Comparison of ENCODE assay signal across 8 mouse cellular contexts in the genomic region with DNA sequence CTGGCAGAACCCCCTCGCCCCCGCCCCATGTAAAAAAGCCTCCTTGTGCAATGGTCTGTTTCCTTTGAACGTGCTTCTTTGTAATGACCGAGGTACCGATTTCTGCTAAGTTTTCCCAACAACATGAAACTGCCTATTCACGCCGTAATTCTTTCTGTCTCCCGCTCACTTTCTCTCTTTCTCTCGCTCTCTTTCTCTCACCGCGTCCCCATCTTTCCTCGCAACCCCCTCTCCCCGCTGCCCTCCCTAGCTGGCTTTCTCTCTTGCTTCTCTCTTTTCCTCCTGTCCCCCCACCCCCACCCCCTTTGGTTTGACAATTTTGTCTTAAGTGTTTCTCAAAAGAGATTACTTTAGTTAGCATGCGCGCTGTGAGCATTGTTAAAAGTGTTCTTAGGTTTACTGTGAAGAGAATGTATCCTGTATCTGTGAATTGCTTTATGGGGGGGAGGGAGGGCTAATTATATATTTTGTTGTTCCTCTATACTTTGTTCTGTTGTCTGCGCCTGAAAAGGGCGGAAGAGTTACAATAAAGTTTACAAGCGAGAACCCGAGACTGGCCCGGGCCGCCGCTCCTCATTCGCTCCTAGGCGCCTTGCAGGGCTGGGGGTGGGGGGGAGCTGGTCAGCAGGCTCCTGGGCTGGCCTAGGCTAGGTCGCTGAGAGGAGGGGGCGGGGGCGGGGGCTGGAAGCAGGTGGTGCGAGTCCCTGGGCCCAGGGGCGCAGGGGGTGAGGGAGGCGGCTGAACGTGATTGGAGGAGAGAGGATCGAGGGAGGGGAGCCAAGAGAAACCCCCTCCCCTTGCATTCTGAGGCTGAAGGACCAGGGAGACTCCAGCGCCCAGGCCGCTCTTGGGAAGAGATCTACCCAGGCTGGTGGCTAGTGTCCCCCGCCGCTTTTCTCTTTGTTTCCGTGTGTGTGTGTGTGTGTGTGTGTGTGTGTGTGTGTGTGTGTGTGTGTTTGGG. TPM values are rescaled to one million over a fixed set of nuclear protein-coding genes. Genes with fewer than 3 reads are reported as not detected.
DNase-seq lines count a peak whose midpoint lies in the region; ATAC-seq and TF ChIP-seq lines count a peak whose summit lies in the region.

No protein-coding gene starts in this region.

- H3K36me3 ChIP-seq in spleen, adult 2 months (ENCODE audit: control insufficient read depth, insufficient read depth, low read length), result no peaks in the 10 kb centered on the region
- no peaks in the 10 kb centered on the region for H3K36me3 ChIP-seq in hindbrain, embryonic 13.5 days
- H3K36me3 ChIP-seq in limb, embryonic 15.5 days, result no peaks in the 10 kb centered on the region
- H3K36me3 ChIP-seq in stomach, postnatal 0 days (ENCODE audit: control insufficient read depth, insufficient read depth, low read length), result no peaks in the 10 kb centered on the region

- no peak for DNase-seq in spleen, adult 2 months (ENCODE audit: low read depth in 1 of 2, low spot score in 2 of 2)
- DNase-seq in spleen, postnatal 4 days (ENCODE audit: low spot score in 2 of 2), result no peak
- no peak for DNase-seq in stomach, postnatal 0 days (ENCODE audit: low spot score)
- DNase-seq in ovary, postnatal 14 days (ENCODE audit: low spot score), result no peak
- DNase-seq in gastrocnemius, postnatal 14 days, result no peak

- TF ChIP-seq POLR2A in spleen, adult 2 months (IDR thresholded peaks at IDR 0.05; ENCODE audit: low read depth, low read length), result no peak

- intact Hi-C loops in gastrocnemius, postnatal 14 days (cut with DNase I; ENCODE audit: low total_unique reads), result loop anchor here (5.0 kb wide), 1 partner anchor 577 kb away; no protein-coding TSS in a partner anchor

- no peak for TF ChIP-seq EP300 in stomach, postnatal 0 days (optimal IDR thresholded peaks at IDR 0.05)

- peak; percentile 67; the same call in 1 of the 2 replicates for ATAC-seq in hindbrain, embryonic 13.5 days (ENCODE audit: low FRiP score)
- peak; percentile 45; the same call in 1 of the 2 replicates for ATAC-seq in limb, embryonic 15.5 days (ENCODE audit: insufficient number of reproducible peaks, low FRiP score, low TSS enrichment, low read depth)
- peak; percentile 54 for ATAC-seq in stomach, postnatal 0 days (ENCODE audit: low FRiP score, low TSS enrichment)
- no peak for ATAC-seq in megakaryocyte progenitor cell, adult 5-6 weeks (replicated peaks; ENCODE audit: poor library complexity)

- H3K9ac ChIP-seq in hindbrain, embryonic 13.5 days, result peak overlapping the region; percentile 84
- no peak overlapping the region for H3K9ac ChIP-seq in limb, embryonic 15.5 days
- H3K9ac ChIP-seq in stomach, postnatal 0 days (ENCODE audit: low read length), result peak overlapping the region; percentile 60

- peaks cover 8% of the 10 kb centered on the region for H3K4me1 ChIP-seq in spleen, adult 2 months (ENCODE audit: control insufficient read depth, insufficient read depth, insufficient read length)
- H3K4me1 ChIP-seq in hindbrain, embryonic 13.5 days (replicated peaks), result peaks cover 3% of the 10 kb centered on the region
- H3K4me1 ChIP-seq in limb, embryonic 15.5 days, result peaks cover 23% of the 10 kb centered on the region
- H3K4me1 ChIP-seq in stomach, postnatal 0 days (replicated peaks; ENCODE audit: control insufficient read depth, insufficient read depth), result 0 out of 2 replicates have a peak, but pooled peaks cover 2% of the 10 kb centered on the region

- no peak for TF ChIP-seq CTCF in spleen, adult 2 months (IDR thresholded peaks at IDR 0.05; ENCODE audit: extremely low read depth, insufficient read depth, insufficient read length, insufficient replicate concordance)
- no peak for TF ChIP-seq CTCF in stomach, postnatal 0 days (IDR thresholded peaks at IDR 0.05; ENCODE audit: low read depth)

- H3K27me3 ChIP-seq in spleen, adult 2 months (ENCODE audit: control insufficient read depth, insufficient read depth, low read length), result peaks cover 54% of the 10 kb centered on the region
- peaks cover 95% of the 10 kb centered on the region for H3K27me3 ChIP-seq in hindbrain, embryonic 13.5 days
- peaks cover 97% of the 10 kb centered on the region for H3K27me3 ChIP-seq in limb, embryonic 15.5 days
- peaks cover 25% of the 10 kb centered on the region for H3K27me3 ChIP-seq in stomach, postnatal 0 days (ENCODE audit: control insufficient read depth, insufficient read depth, low read length)

- peak overlapping the region; percentile 54 for H3K4me2 ChIP-seq in hindbrain, embryonic 13.5 days
- H3K4me2 ChIP-seq in limb, embryonic 15.5 days, result peak overlapping the region; percentile 52
- H3K4me2 ChIP-seq in stomach, postnatal 0 days (replicated peaks; ENCODE audit: low read depth), result peak overlapping the region; percentile 68

- WGBS in spleen, adult 2 months, result 6% methylated on average over 37 of the region's 37 CpGs
- WGBS in hindbrain, embryonic 13.5 days, result 2% methylated on average over 36 of the region's 37 CpGs
- 1% methylated on average over 34 of the region's 37 CpGs for WGBS in limb, embryonic 15.5 days
- 3% methylated on average over 34 of the region's 37 CpGs for WGBS in stomach, postnatal 0 days

- peak overlapping the region; percentile 33; the same call in 1 of the 2 replicates for H3K4me3 ChIP-seq in spleen, adult 2 months (ENCODE audit: extremely low read depth, insufficient read depth, insufficient read length)
- H3K4me3 ChIP-seq in hindbrain, embryonic 13.5 days, result peak overlapping the region; percentile 48
- H3K4me3 ChIP-seq in limb, embryonic 15.5 days, result peak overlapping the region; percentile 36
- peak overlapping the region; percentile 45 for H3K4me3 ChIP-seq in stomach, postnatal 0 days (ENCODE audit: low read depth, low read length)

- H3K9me3 ChIP-seq in hindbrain, embryonic 13.5 days, result no peaks in the 10 kb centered on the region
- H3K9me3 ChIP-seq in limb, embryonic 15.5 days, result no peaks in the 10 kb centered on the region
- no peaks in the 10 kb centered on the region for H3K9me3 ChIP-seq in stomach, postnatal 0 days (ENCODE audit: control insufficient read depth, low read length)

- no peak overlapping the region for H3K27ac ChIP-seq in spleen, adult 2 months (ENCODE audit: insufficient read depth, low read length)
- H3K27ac ChIP-seq in hindbrain, embryonic 13.5 days, result peak overlapping the region; percentile 95
- H3K27ac ChIP-seq in limb, embryonic 15.5 days, result no peak overlapping the region
- peak overlapping the region; percentile 88 for H3K27ac ChIP-seq in stomach, postnatal 0 days (replicated peaks)

RNA-seq across cellular contexts. Expression of a gene that starts 1.4 kb away (rescaled TPM):
- 0.60 and 0.62 TPM in 2 replicates for polyA plus RNA-seq in spleen, adult 2 months (2012; rRNA removed)
- 21.5 and 33.2 TPM in 2 replicates for polyA plus RNA-seq in hindbrain, embryonic 13.5 days (2015; fragmentation: Nextera tagmentation; extraction: Ambion mirVana)
- polyA plus RNA-seq in limb, embryonic 15.5 days (2015; fragmentation: Nextera tagmentation; extraction: Ambion mirVana), result 3.3 and 4.2 TPM in 2 replicates
- polyA plus RNA-seq in stomach, postnatal 0 days (2015; fragmentation: Nextera tagmentation; extraction: Ambion mirVana), result 5.5 and 6.0 TPM in 2 replicates
- total RNA-seq in megakaryocyte progenitor cell, adult 5-6 weeks (2015), result not detected in 2 replicates
- not detected in 2 replicates for total RNA-seq in megakaryocyte progenitor cell, adult 5-6 weeks (2017)
- total RNA-seq in gastrocnemius, postnatal 14 days (2021), result 1 to 10 TPM; 1.5 to 1.6 TPM

RNA-seq across cellular contexts. Expression of a gene that starts 3.3 kb away (rescaled TPM):
- 0.37 and 0.43 TPM in 2 replicates for polyA plus RNA-seq in spleen, adult 2 months (2012; rRNA removed)
- 19.2 and 27.2 TPM in 2 replicates for polyA plus RNA-seq in hindbrain, embryonic 13.5 days (2015; fragmentation: Nextera tagmentation; extraction: Ambion mirVana)
- 0.36 and 0.37 TPM in 2 replicates for polyA plus RNA-seq in limb, embryonic 15.5 days (2015; fragmentation: Nextera tagmentation; extraction: Ambion mirVana)
- polyA plus RNA-seq in stomach, postnatal 0 days (2015; fragmentation: Nextera tagmentation; extraction: Ambion mirVana), result 0.42 and 0.83 TPM in 2 replicates
- total RNA-seq in megakaryocyte progenitor cell, adult 5-6 weeks (2015), result not detected in 2 replicates
- total RNA-seq in megakaryocyte progenitor cell, adult 5-6 weeks (2017), result not detected in 2 replicates
- under 1 TPM; 0.71 to 0.74 TPM for total RNA-seq in gastrocnemius, postnatal 14 days (2021)

RNA-seq across cellular contexts. Expression of a gene that starts 7.2 kb away (rescaled TPM):
- polyA plus RNA-seq in spleen, adult 2 months (2012; rRNA removed), result 1.2 and 1.3 TPM in 2 replicates
- polyA plus RNA-seq in hindbrain, embryonic 13.5 days (2015; fragmentation: Nextera tagmentation; extraction: Ambion mirVana), result 81.9 and 132 TPM in 2 replicates
- 0.31 and 0.55 TPM in 2 replicates for polyA plus RNA-seq in limb, embryonic 15.5 days (2015; fragmentation: Nextera tagmentation; extraction: Ambion mirVana)
- polyA plus RNA-seq in stomach, postnatal 0 days (2015; fragmentation: Nextera tagmentation; extraction: Ambion mirVana), result 6.9 and 7.9 TPM in 2 replicates
- total RNA-seq in megakaryocyte progenitor cell, adult 5-6 weeks (2015), result not detected in 2 replicates
- 0.30 TPM in 1 of 2 replicates, not detected in the other for total RNA-seq in megakaryocyte progenitor cell, adult 5-6 weeks (2017)
- total RNA-seq in gastrocnemius, postnatal 14 days (2021), result under 1 TPM; 0.43 to 0.75 TPM

RNA-seq across cellular contexts. Expression of a gene that starts 13.8 kb away (rescaled TPM):
- polyA plus RNA-seq in spleen, adult 2 months (2012; rRNA removed), result 0.26 and 0.27 TPM in 2 replicates
- polyA plus RNA-seq in hindbrain, embryonic 13.5 days (2015; fragmentation: Nextera tagmentation; extraction: Ambion mirVana), result 4.8 and 7.2 TPM in 2 replicates
- polyA plus RNA-seq in limb, embryonic 15.5 days (2015; fragmentation: Nextera tagmentation; extraction: Ambion mirVana), result 0.98 and 1.4 TPM in 2 replicates
- polyA plus RNA-seq in stomach, postnatal 0 days (2015; fragmentation: Nextera tagmentation; extraction: Ambion mirVana), result 0.05 and 0.06 TPM in 2 replicates
- not detected in 2 replicates for total RNA-seq in megakaryocyte progenitor cell, adult 5-6 weeks (2015)
- total RNA-seq in megakaryocyte progenitor cell, adult 5-6 weeks (2017), result not detected in 2 replicates
- under 1 TPM; 0.49 to 0.59 TPM for total RNA-seq in gastrocnemius, postnatal 14 days (2021)

RNA-seq across cellular contexts. Expression of a gene that starts 18.1 kb away (rescaled TPM):
- polyA plus RNA-seq in spleen, adult 2 months (2012; rRNA removed), result 0.37 and 0.40 TPM in 2 replicates
- polyA plus RNA-seq in hindbrain, embryonic 13.5 days (2015; fragmentation: Nextera tagmentation; extraction: Ambion mirVana), result 196 and 216 TPM in 2 replicates
- polyA plus RNA-seq in limb, embryonic 15.5 days (2015; fragmentation: Nextera tagmentation; extraction: Ambion mirVana), result 0.60 and 0.73 TPM in 2 replicates
- polyA plus RNA-seq in stomach, postnatal 0 days (2015; fragmentation: Nextera tagmentation; extraction: Ambion mirVana), result 7.5 and 8.2 TPM in 2 replicates
- total RNA-seq in megakaryocyte progenitor cell, adult 5-6 weeks (2015), result 0.07 and 0.44 TPM in 2 replicates
- total RNA-seq in megakaryocyte progenitor cell, adult 5-6 weeks (2017), result 0.14 TPM in 1 of 2 replicates, not detected in the other
- total RNA-seq in gastrocnemius, postnatal 14 days (2021), result under 1 TPM; 0.90 to 0.91 TPM

Comparison
In these comparisons a context has a peak if more than half of its experiments do, and no peak if none do; other contexts are left out.
1. H3K27ac ChIP-seq: peak in hindbrain, embryonic 13.5 days (single experiment) and stomach, postnatal 0 days (single experiment); none in spleen, adult 2 months (single experiment) and limb, embryonic 15.5 days (single experiment).
2. RNA of a gene that starts 3.3 kb away (polyA plus RNA-seq): 19.2 to 27.2 TPM in hindbrain, embryonic 13.5 days; 0.42 to 0.83 TPM in stomach, postnatal 0 days, 0.37 to 0.43 TPM in spleen, adult 2 months and 0.36 to 0.37 TPM in limb, embryonic 15.5 days; every median in the first group is over 10 times any median in the second.
3. Peak in every context shown above with its lines, with median percentiles within 50 percentile points of each other: H3K4me3 ChIP-seq and H3K4me2 ChIP-seq.